Mouse (Mus musculus): Measurements from ENCODE around the gene Nod1. TPM values are rescaled to one million over a fixed set of nuclear protein-coding genes. Genes with fewer than 3 reads are reported as not detected.

Nod1 gene
- total RNA-seq, 1 experiment from 2014 or later, result 9.2 TPM

- no peak for DNase-seq
These were observed 32.3 kb downstream of the Nod1 start for GRCm38 (mm10) chr6:54940126-54940525.

- peak; percentile 44 for DNase-seq
These were observed 32.8 kb downstream of the Nod1 start for GRCm38 (mm10) chr6:54939631-54940030.

- no peak for DNase-seq
These were observed 35.9 kb downstream of the Nod1 start for GRCm38 (mm10) chr6:54936496-54936895.

GRCm38 (mm10) chr6:54934930-54935329 is 37.5 kb downstream of the Nod1 start:
- no peak for DNase-seq

GRCm38 (mm10) chr6:54934313-54934712 is 38.1 kb downstream of the Nod1 start:
- DNase-seq, result no peak

GRCm38 (mm10) chr6:54933866-54934265 is 38.5 kb downstream of the Nod1 start:
- DNase-seq, result no peak

- DNase-seq, result no peak
These were observed 39.2 kb downstream of the Nod1 start for GRCm38 (mm10) chr6:54933216-54933615.

- DNase-seq, result no peak
These were observed 39.9 kb downstream of the Nod1 start for GRCm38 (mm10) chr6:54932526-54932925.

GRCm38 (mm10) chr6:54931641-54932040 is 40.8 kb downstream of the Nod1 start:
- DNase-seq, result no peak

- DNase-seq, result no peak
These were observed 44.5 kb downstream of the Nod1 start for GRCm38 (mm10) chr6:54927946-54928345.

GRCm38 (mm10) chr6:54926899-54927298 is 45.5 kb downstream of the Nod1 start:
- no peak for DNase-seq

- DNase-seq, result no peak
These were observed 46.5 kb downstream of the Nod1 start for GRCm38 (mm10) chr6:54925736-54926440.

- no peak for DNase-seq
These were observed 47.9 kb downstream of the Nod1 start for GRCm38 (mm10) chr6:54924538-54924937.

- no peak for DNase-seq
These were observed 53.9 kb downstream of the Nod1 start for GRCm38 (mm10) chr6:54918521-54918920.

GRCm38 (mm10) chr6:54917523-54917922 is 54.9 kb downstream of the Nod1 start:
- peak; percentile 74 for DNase-seq

GRCm38 (mm10) chr6:54916941-54917340 is 55.5 kb downstream of the Nod1 start:
- no peak for DNase-seq

- no peak for DNase-seq
These were observed 56.2 kb downstream of the Nod1 start for GRCm38 (mm10) chr6:54916163-54916562.

GRCm38 (mm10) chr6:54914977-54915376 is 57.4 kb downstream of the Nod1 start:
- no peak for DNase-seq

GRCm38 (mm10) chr6:54906053-54907040 is 66.1 kb downstream of the Nod1 start:
- DNase-seq, result no peak

GRCm38 (mm10) chr6:54902547-54902946 is 69.9 kb downstream of the Nod1 start:
- DNase-seq, result no peak

- no peak for DNase-seq
These were observed 72.2 kb downstream of the Nod1 start for GRCm38 (mm10) chr6:54900256-54900655.

GRCm38 (mm10) chr6:54891384-54891783 is 81.0 kb downstream of the Nod1 start:
- DNase-seq, result no peak

GRCm38 (mm10) chr6:54890221-54890620 is 82.2 kb downstream of the Nod1 start:
- DNase-seq, result no peak
